Mouse (Mus musculus) embryonic fibroblast, embryonic 13.5 days (primary cell): ENCODE measurements around the gene Gm49373. TPM values are rescaled to one million over a fixed set of nuclear protein-coding genes. Genes with fewer than 3 reads are reported as not detected.

Experiments
- H3K27ac ChIP-seq: 2 replicates; pipeline ENCODE4 v1.5.1; 2012; ENCODE audit warnings: low read length, control low read depth, inconsistent platforms; ENCODE audit not compliant: insufficient read depth
- H3K4me1 ChIP-seq: 2 replicates; pipeline ENCODE4 v1.6.1; 2011; ENCODE audit warnings: low read length; ENCODE audit not compliant: control insufficient read depth, insufficient read depth
- H3K4me3 ChIP-seq: 2 replicates; pipeline ENCODE4 v1.5.1; 2011; ENCODE audit warnings: mild to moderate bottlenecking, control low read depth, low read length; ENCODE audit not compliant: insufficient read depth
- CTCF ChIP-seq: IDR thresholded peaks from 2 replicates; pipeline ENCODE4 v1.5.1; 2011; ENCODE audit warnings: mild to moderate bottlenecking, control low read depth, low read length, moderate library complexity, borderline replicate concordance; ENCODE audit not compliant: insufficient read depth
- POLR2A ChIP-seq: IDR thresholded peaks from 2 replicates; pipeline ENCODE4 v1.6.1; 2011; ENCODE audit warnings: low read depth, mild to moderate bottlenecking, control low read depth, low read length, moderate library complexity
- polyA plus RNA-seq: library from polyadenylated mRNA; stranded (reverse); fragments of >200 nt; gene quantifications from 2 replicates; pipeline ENCODE4 v1.2.4, GENCODE M21; 2011; ENCODE audit warnings: low read depth; ENCODE audit not compliant: missing spikeins, insufficient read length

The Gm49373 gene
- polyA plus RNA-seq, result 0.35 and 0.44 TPM in 2 replicates

- Histone ChIP-seq H3K27ac (0 out of 2 replicates have a peak within 1 kb of the TSS, but pooled peaks have one; percentile 10), H3K4me1 (peaks cover 9% of the 10 kb centered on the region), H3K4me3 (peak within 1 kb of the TSS; percentile 79)
- no peak for TF ChIP-seq CTCF
- TF ChIP-seq POLR2A, result peak; percentile 79
Measured at GRCm38 (mm10) chr9:21073044-21073840, at the start of gene Gm49373, which contains the start of gene Fdx1l. Gm49373 (minus strand) TSS chr9:21073096. Fdx1l (minus strand) TSS chr9:21073614.

GRCm38 (mm10) chr9:21121483-21121882, 48.6 kb upstream of the Gm49373 start:
- H3K27ac ChIP-seq, result no peak overlapping the region
- TF ChIP-seq POLR2A, result no peak
- no peak for TF ChIP-seq CTCF

GRCm38 (mm10) chr9:21117073-21117472, 44.2 kb upstream of the Gm49373 start:
- Histone ChIP-seq H3K4me1 (no peaks in the 10 kb centered on the region), H3K4me3 (no peak overlapping the region), H3K27ac (no peak overlapping the region)
- no peak for TF ChIP-seq CTCF
- TF ChIP-seq POLR2A, result no peak

More at GRCm38 (mm10) chr9:21121483-21121882, 48.6 kb upstream of the Gm49373 start:
- H3K4me3 ChIP-seq, result no peak overlapping the region
- no peaks in the 10 kb centered on the region for H3K4me1 ChIP-seq

GRCm38 (mm10) chr9:21115105-21115504, 42.2 kb upstream of the Gm49373 start:
- TF ChIP-seq POLR2A (no peak), CTCF (no peak)
- H3K4me1 ChIP-seq, result no peaks in the 10 kb centered on the region
- no peak overlapping the region for H3K27ac ChIP-seq

GRCm38 (mm10) chr9:21114190-21114589, 41.3 kb upstream of the Gm49373 start:
- H3K4me1 ChIP-seq, result no peaks in the 10 kb centered on the region
- H3K27ac ChIP-seq, result no peak overlapping the region
- TF ChIP-seq POLR2A, result no peak
- TF ChIP-seq CTCF, result no peak
- H3K4me3 ChIP-seq, result no peak overlapping the region

More at GRCm38 (mm10) chr9:21115105-21115504, 42.2 kb upstream of the Gm49373 start:
- H3K4me3 ChIP-seq, result no peak overlapping the region

- H3K27ac ChIP-seq, result no peak overlapping the region
- H3K4me1 ChIP-seq, result no peaks in the 10 kb centered on the region
- H3K4me3 ChIP-seq, result no peak overlapping the region
- no peak for TF ChIP-seq CTCF
- TF ChIP-seq POLR2A, result no peak
Measured at GRCm38 (mm10) chr9:21113751-21114150, 40.9 kb upstream of the Gm49373 start.

GRCm38 (mm10) chr9:21107607-21108237, 34.8 kb upstream of the Gm49373 start:
- H3K4me1 ChIP-seq, result no peaks in the 10 kb centered on the region
- H3K27ac ChIP-seq, result no peak overlapping the region
- TF ChIP-seq POLR2A (no peak), CTCF (no peak)
- no peak overlapping the region for H3K4me3 ChIP-seq

GRCm38 (mm10) chr9:21105760-21106564, 33.1 kb upstream of the Gm49373 start:
- Histone ChIP-seq H3K27ac (no peak overlapping the region), H3K4me3 (no peak overlapping the region), H3K4me1 (no peaks in the 10 kb centered on the region)
- TF ChIP-seq CTCF (no peak), POLR2A (no peak)

GRCm38 (mm10) chr9:21104814-21105213, 31.9 kb upstream of the Gm49373 start:
- TF ChIP-seq POLR2A (no peak), CTCF (no peak)
- Histone ChIP-seq H3K27ac (no peak overlapping the region), H3K4me1 (no peaks in the 10 kb centered on the region), H3K4me3 (no peak overlapping the region)
